In genomic region chrX:57403651-57404050, GRCm38 (mm10) we compare ENCODE assay signal across 14 mouse cellular contexts. TPM values are rescaled to one million over a fixed set of nuclear protein-coding genes. Genes with fewer than 3 reads are reported as not detected.
DNase-seq lines count a peak whose midpoint lies in the region; ATAC-seq and TF ChIP-seq lines count a peak whose summit lies in the region.
"Had no signal": no experiment of that assay in that cellular context is flagged by ENCODE, and none has a peak within 500 bp of the region (broad histone marks: within the 10 kb centered on the region; RNA-seq: fewer than 3 reads in every experiment).

No protein-coding gene starts in this region.

- no peak for ATAC-seq in forebrain, postnatal 0 days
- no peak for ATAC-seq in forebrain, embryonic 13.5 days
- no peak for ATAC-seq in midbrain, embryonic 15.5 days (replicated peaks)
- peak; percentile 74 for ATAC-seq in common myeloid progenitor, adult 5-6 weeks (replicated peaks; ENCODE audit: low read depth, poor library complexity, severe bottlenecking)

- DNase-seq in forebrain, postnatal 0 days: no peak
- DNase-seq in midbrain, embryonic 10.5 days (ENCODE audit: low spot score): peak; percentile 19
- DNase-seq in retina, postnatal 1 day: peak; percentile 49
- no peak for DNase-seq in ovary, postnatal 10 days (ENCODE audit: low spot score)
- no peak for DNase-seq in cerebellum, postnatal 36 days
- DNase-seq: cerebellum, adult 11 months; right cerebral cortex, postnatal 4 days had no signal

- no peak overlapping the region for H3K27ac ChIP-seq in forebrain, postnatal 0 days (ENCODE audit: low read depth, low read length)
- no peak overlapping the region for H3K27ac ChIP-seq in forebrain, embryonic 13.5 days
- no peak overlapping the region for H3K27ac ChIP-seq in midbrain, embryonic 10.5 days (replicated peaks)
- H3K27ac ChIP-seq in midbrain, embryonic 15.5 days: no peak overlapping the region

- no peak overlapping the region for H3K4me2 ChIP-seq in forebrain, postnatal 0 days (ENCODE audit: low read depth)
- H3K4me2 ChIP-seq in forebrain, embryonic 13.5 days: no peak overlapping the region
- H3K4me2 ChIP-seq in midbrain, embryonic 15.5 days: no peak overlapping the region

- H3K4me1 ChIP-seq in forebrain, postnatal 0 days (ENCODE audit: insufficient read depth): no peaks in the 10 kb centered on the region
- no peaks in the 10 kb centered on the region for H3K4me1 ChIP-seq in forebrain, embryonic 13.5 days
- no peaks in the 10 kb centered on the region for H3K4me1 ChIP-seq in midbrain, embryonic 10.5 days
- no peaks in the 10 kb centered on the region for H3K4me1 ChIP-seq in midbrain, embryonic 15.5 days

- H3K9ac ChIP-seq in forebrain, postnatal 0 days: no peak overlapping the region
- H3K9ac ChIP-seq in forebrain, embryonic 13.5 days: no peak overlapping the region
- H3K9ac ChIP-seq in midbrain, embryonic 15.5 days: no peak overlapping the region

- H3K27me3 ChIP-seq in forebrain, postnatal 0 days (ENCODE audit: insufficient read depth, low read length): no peaks in the 10 kb centered on the region
- no peaks in the 10 kb centered on the region for H3K27me3 ChIP-seq in forebrain, embryonic 13.5 days
- no peaks in the 10 kb centered on the region for H3K27me3 ChIP-seq in midbrain, embryonic 10.5 days (ENCODE audit: low read depth, poor library complexity, severe bottlenecking)
- no peaks in the 10 kb centered on the region for H3K27me3 ChIP-seq in midbrain, embryonic 15.5 days (replicated peaks)

- no peaks in the 10 kb centered on the region for H3K9me3 ChIP-seq in forebrain, postnatal 0 days (ENCODE audit: low read length)
- H3K9me3 ChIP-seq in forebrain, embryonic 13.5 days (replicated peaks): no peaks in the 10 kb centered on the region
- no peaks in the 10 kb centered on the region for H3K9me3 ChIP-seq in midbrain, embryonic 10.5 days (replicated peaks)
- no peaks in the 10 kb centered on the region for H3K9me3 ChIP-seq in midbrain, embryonic 15.5 days

- no peak overlapping the region for H3K4me3 ChIP-seq in forebrain, postnatal 0 days (ENCODE audit: low read depth, low read length)
- no peak overlapping the region for H3K4me3 ChIP-seq in forebrain, embryonic 13.5 days
- H3K4me3 ChIP-seq in midbrain, embryonic 10.5 days: no peak overlapping the region
- no peak overlapping the region for H3K4me3 ChIP-seq in midbrain, embryonic 15.5 days

- H3K36me3 ChIP-seq in forebrain, postnatal 0 days (ENCODE audit: insufficient read depth): no peaks in the 10 kb centered on the region
- no peaks in the 10 kb centered on the region for H3K36me3 ChIP-seq in forebrain, embryonic 13.5 days (ENCODE audit: poor library complexity, severe bottlenecking)
- H3K36me3 ChIP-seq in midbrain, embryonic 10.5 days: no peaks in the 10 kb centered on the region
- no peaks in the 10 kb centered on the region for H3K36me3 ChIP-seq in midbrain, embryonic 15.5 days (replicated peaks)

- peak; percentile 48 for TF ChIP-seq CTCF in forebrain, postnatal 0 days (IDR thresholded peaks at IDR 0.05; ENCODE audit: low read depth)

RNA-seq across cellular contexts. Expression of gene Gm364, which starts 5.3 kb away (rescaled TPM):
- not detected in 2 replicates for total RNA-seq in forebrain, postnatal 0 days (2014; rRNA removed)
- not detected in 2 replicates for polyA plus RNA-seq in forebrain, postnatal 0 days (2015; fragmentation: Nextera tagmentation; extraction: Ambion mirVana)
- not detected in 2 replicates for polyA plus RNA-seq in forebrain, embryonic 13.5 days (2015; fragmentation: Nextera tagmentation; extraction: Ambion mirVana)
- not detected in 2 replicates for polyA plus RNA-seq in midbrain, embryonic 10.5 days (2016; fragmentation: Nextera tagmentation; extraction: Ambion mirVana)
- polyA plus RNA-seq in midbrain, embryonic 15.5 days (2015; fragmentation: Nextera tagmentation; extraction: Ambion mirVana): not detected in 2 replicates
- not detected in 2 replicates for total RNA-seq in common myeloid progenitor, adult 5-6 weeks (2017)
- total RNA-seq: hematopoietic stem cell, adult 5-6 weeks; left cerebral cortex, postnatal 14 days; monocyte, adult 5-6 weeks had no signal
- polyA plus RNA-seq: frontal cortex, adult 2 months had no signal

RNA-seq across cellular contexts. Expression of gene Rbmx, which starts 10.8 kb away (rescaled TPM):
- 196 and 204 TPM in 2 replicates for total RNA-seq in forebrain, postnatal 0 days (2014; rRNA removed)
- 146 and 154 TPM in 2 replicates for polyA plus RNA-seq in forebrain, postnatal 0 days (2015; fragmentation: Nextera tagmentation; extraction: Ambion mirVana)
- 285 and 301 TPM in 2 replicates for polyA plus RNA-seq in forebrain, embryonic 13.5 days (2015; fragmentation: Nextera tagmentation; extraction: Ambion mirVana)
- 196 and 230 TPM in 2 replicates for polyA plus RNA-seq in midbrain, embryonic 10.5 days (2016; fragmentation: Nextera tagmentation; extraction: Ambion mirVana)
- polyA plus RNA-seq in midbrain, embryonic 15.5 days (2015; fragmentation: Nextera tagmentation; extraction: Ambion mirVana): 172 and 183 TPM in 2 replicates
- total RNA-seq in common myeloid progenitor, adult 5-6 weeks (2017): 69.5 and 74.8 TPM in 2 replicates

Comparison
In these comparisons a context has a peak if more than half of its experiments do, and no peak if none do; other contexts are left out.
1. DNase-seq: peak in midbrain, embryonic 10.5 days (single experiment) and retina, postnatal 1 day (single experiment); none in forebrain, postnatal 0 days (single experiment), ovary, postnatal 10 days (single experiment) and cerebellum, postnatal 36 days (0 of 2).